Mouse (Mus musculus) megakaryocyte, adult 5-6 weeks (primary cell): ENCODE results near the gene Ppib. TPM values are rescaled to one million over a fixed set of nuclear protein-coding genes. Genes with fewer than 3 reads are reported as not detected.

ENCODE experiments used
- ATAC-seq: 2 replicates; pipeline ENCODE4 v1.8.0; 2016; ENCODE audit warnings: mild to moderate bottlenecking, inconsistent platforms; ENCODE audit not compliant: poor library complexity, severe bottlenecking
- total RNA-seq, 2 experiments: library from RNA; stranded (forward) in 1 of 2; stranded (reverse) in 1 of 2; fragments of 153-499, 151-499 nt in 1 of 2; fragments of 221-1000, 200-1000 nt in 1 of 2; gene quantifications; 2 replicates each; pipeline versions ENCODE4 v1.2.3 to v1.2.4; 2015 to 2017

The Ppib gene
- 420 TPM in 2 replicates for total RNA-seq (2015)
- total RNA-seq (2017): 677 and 751 TPM in 2 replicates

- ATAC-seq: peak; percentile 99
Measured at GRCm38 (mm10) chr9:66059583-66060307, at the start of gene Ppib. TSS of gene Ppib (plus strand) at chr9:66060222.

DNA sequence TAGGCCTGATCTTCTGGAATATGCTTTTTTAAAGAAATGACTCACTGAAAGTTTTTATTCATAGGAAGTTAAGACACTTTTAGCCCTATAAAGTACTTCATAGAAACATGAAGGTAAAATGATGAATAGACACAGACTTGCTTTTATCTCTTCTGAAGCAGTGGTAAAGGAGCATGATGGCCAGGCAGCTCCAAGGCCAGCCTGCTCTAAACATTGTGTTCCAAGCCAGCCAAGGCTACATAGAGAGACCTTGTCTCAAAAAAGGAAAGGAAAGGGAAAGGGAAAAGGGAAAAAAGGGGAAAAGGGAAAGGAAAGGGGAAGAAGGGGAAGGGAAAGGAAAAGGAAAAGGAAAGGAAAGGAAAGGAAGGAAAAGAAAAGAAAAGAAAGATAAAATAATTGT is 39.4 kb upstream of the Ppib start:
- no peak for ATAC-seq

DNA sequence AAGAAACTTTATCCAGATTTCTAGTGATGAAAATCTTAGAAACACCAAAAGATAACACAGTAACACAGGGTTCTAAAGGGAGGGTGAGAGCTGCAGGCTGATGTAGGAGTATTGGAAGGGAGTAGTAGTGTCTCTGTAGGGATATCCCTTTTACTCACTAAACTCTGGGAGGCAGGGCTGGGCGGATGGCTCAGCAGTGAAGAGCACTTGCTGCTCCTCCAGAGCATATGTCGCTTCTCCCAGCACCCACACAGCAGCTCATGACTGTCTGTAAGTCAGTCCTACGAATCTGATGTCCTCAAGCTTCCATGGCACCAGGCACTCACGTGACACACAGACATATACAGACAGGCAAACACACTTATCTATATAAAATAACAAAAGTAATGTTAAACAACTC is 21.9 kb upstream of the Ppib start:
- ATAC-seq: no peak

- no peak for ATAC-seq
Measured at GRCm38 (mm10) chr9:66038581-66038980, 21.4 kb upstream of the Ppib start.

DNA sequence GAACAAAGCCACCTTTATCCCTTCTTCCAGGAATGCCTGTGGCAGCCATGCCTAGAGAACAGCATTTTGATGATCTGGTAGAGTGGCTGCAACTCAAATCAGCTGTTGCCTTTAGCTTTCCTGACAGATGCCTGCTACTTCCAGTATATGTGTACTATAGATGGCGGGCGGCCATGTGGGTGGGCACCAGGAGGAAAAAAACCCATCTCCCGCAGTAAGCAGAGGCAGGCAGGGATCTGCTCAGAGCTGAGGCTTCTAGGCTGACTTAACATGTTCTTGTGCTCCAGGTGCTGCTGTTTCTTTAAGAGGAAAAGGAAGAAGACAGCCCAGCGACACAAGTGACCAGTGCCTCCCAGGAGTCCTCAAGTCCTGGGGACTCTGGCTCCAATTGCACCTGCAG is 20.7 kb upstream of the Ppib start:
- ATAC-seq: no peak

DNA sequence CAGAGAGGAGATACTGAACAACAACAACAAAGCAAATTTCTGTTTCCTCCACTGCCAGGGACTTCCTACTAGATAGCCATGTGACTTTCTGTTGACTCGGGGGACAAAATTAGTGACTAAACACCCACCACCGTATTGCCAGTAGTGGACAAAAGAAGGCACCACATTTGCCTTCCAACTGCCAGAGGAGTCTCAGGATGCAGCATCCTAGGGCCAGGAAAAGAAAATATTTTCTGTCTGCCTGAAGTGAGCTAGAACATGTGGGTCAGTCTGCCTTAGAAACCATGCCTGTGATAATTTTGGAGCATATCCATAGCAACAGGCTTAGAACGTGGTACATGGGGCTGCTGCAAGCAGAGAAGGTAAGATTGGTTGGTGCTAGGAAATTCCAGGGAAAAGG is 19.2 kb upstream of the Ppib start:
- no peak for ATAC-seq

DNA sequence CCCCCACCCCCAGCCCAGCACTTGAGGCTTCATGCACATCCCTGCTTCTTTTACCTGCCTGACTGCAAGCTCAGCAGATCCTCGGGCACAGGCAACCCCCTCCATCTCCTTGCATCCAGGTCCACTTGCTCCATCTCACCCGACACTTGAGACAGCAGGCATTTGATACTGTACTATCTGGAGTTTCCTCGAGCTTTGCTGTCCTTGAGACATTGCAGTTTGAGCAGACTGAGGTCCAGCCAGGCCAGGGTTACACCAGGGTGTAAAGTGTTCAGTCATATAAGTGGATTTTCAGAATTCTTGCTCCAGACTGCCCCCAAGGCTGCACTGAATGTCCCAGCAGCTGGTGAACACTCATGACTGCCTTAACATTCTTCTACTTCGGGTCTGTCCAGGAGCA is 17.7 kb upstream of the Ppib start:
- no peak for ATAC-seq

- ATAC-seq: no peak
Measured at GRCm38 (mm10) chr9:66043241-66043640, 16.8 kb upstream of the Ppib start.

GRCm38 (mm10) chr9:66049931-66050601 is 10.0 kb upstream of the Ppib start:
- no peak for ATAC-seq

DNA sequence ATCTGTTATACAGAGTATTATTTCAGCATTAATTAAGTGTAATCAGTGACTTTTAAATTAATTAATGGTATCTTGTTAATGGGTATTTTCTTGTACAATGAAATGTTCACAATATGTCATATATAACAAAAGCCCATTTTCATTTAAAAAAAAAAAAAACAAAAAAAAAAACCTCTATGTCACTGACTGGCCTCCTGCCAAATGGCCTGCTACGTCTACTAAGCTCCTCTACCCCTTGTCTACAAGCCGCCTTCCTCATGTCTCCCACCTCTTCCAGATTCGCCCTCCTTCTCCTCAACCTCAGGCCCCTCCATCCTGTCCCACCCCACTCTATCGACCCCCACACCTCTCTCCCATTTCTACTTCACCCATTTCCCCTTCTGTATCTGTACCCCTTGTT is 8.5 kb upstream of the Ppib start:
- ATAC-seq: no peak

DNA sequence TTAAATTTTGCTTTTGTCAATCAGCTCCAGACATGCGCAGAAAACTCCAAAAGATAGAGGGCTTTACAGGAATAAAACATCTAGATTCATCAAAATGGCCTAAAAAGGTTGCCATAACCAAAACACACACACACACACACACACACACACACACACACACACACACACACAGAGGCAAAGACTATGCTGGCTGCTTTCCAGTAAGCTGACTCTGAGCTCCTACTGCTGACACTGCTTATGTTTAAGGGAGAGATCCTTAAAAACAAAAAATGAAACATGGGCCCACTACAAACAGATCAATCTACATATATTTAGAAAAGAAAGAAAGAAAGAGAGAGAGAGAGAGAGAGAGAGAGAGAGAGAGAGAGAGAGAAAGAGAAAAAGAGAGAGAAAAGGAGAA is 7.3 kb upstream of the Ppib start:
- ATAC-seq: no peak

- no peak for ATAC-seq
Measured at GRCm38 (mm10) chr9:66053620-66054019, 6.4 kb upstream of the Ppib start.

DNA sequence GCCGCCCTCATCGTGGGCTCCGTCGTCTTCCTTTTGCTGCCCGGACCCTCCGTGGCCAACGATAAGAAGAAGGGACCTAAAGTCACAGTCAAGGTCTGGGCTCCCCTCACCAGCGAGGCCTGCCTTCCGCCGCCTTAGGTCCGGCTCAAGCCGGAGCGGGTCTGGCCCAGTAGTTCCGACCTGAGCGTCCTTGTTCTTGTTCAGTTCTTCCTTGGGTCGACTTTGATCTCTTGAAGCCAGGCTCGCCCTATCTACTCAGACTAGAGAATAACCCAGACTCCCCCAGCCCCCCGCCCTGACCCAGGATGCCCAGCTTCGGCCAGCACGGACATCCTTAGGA is 256 bp downstream of the Ppib start:
- ATAC-seq: peak; percentile 43

DNA sequence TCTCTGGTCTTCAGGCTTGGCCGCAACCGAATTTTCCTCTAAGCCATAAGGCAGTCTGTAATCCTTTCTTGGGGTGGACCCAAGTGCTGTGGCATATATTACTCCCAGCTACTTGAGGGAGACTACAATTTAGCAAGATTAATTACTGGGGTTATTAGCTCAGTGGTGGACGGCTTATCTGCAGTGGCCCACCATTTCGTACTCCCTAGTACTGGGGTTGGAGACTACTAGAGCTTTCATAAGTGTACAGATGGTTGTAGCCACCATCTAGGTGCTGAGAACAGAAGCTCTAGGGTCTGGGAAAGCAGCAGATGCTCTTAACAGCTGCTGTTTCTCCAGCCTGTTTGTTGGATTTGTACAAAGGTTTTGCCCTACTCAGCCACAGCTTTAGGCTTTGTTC is 964 bp downstream of the Ppib start:
- ATAC-seq: no peak

DNA sequence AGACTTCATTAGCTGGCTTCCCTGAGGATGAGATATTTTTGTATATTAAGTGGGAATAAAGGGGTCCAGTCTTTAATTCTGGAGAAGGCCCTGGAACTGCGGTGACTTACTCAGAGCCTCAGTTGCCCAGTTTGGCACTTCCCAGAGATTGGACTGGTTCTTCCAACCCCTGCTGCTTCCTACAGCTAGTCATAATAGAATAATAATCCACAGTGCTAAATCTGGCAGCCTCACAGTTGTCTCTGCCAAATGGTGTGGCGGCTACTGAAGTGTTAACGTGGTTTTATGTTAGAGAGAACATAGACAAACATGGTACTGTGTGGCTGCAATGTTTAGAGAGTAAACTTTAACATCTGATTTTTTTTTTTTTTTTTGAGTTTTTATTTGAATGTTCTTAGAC is 1.6 kb downstream of the Ppib start:
- no peak for ATAC-seq

- ATAC-seq: no peak
Measured at GRCm38 (mm10) chr9:66063446-66063845, 3.4 kb downstream of the Ppib start.

DNA sequence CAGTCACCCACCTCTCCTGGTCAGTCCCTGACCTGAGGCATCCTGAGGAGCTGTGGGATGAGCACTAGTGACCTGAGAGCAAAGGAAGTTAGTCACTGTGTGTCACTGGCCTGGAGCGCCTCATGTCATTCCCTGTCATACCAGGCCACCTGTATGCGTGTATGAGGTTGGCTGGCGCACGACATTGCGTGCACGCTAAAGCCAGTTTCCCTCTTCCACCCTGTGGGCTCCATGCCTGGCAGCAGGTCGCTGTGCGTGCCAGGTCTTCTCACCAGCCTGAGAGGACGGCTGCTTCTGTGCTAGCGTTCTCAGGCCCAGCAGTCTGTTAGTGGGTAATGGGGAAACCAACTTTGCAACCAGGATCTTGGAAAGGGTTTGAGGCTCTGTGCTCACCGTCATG is 4.3 kb downstream of the Ppib start:
- no peak for ATAC-seq

GRCm38 (mm10) chr9:66066791-66067190 is 6.8 kb downstream of the Ppib start:
- no peak for ATAC-seq

GRCm38 (mm10) chr9:66067542-66067941 is 7.5 kb downstream of the Ppib start:
- ATAC-seq: no peak

DNA sequence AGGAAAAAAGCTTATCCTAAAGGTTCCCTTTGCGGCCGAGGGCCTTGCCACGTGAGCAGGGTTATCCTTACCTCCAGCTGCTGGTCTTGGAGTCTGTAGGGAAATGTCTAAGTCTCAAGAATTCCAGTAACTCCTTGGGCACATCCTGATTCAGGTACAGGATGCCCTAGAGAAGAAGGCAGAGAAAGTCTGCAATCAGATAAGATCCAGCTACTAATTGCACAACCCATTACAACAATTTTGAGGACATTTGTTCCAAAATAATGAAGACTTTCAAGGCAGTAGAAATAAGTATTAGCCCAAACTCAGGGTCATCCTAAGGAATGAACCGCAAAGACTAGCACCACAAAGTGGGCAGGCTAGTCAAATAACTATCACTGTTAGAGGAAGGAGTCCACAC is 8.0 kb downstream of the Ppib start:
- ATAC-seq: no peak

GRCm38 (mm10) chr9:66068971-66069391 is 9.0 kb downstream of the Ppib start:
- ATAC-seq: 0 out of 2 replicates have a peak, but pooled peaks have one; percentile 9

DNA sequence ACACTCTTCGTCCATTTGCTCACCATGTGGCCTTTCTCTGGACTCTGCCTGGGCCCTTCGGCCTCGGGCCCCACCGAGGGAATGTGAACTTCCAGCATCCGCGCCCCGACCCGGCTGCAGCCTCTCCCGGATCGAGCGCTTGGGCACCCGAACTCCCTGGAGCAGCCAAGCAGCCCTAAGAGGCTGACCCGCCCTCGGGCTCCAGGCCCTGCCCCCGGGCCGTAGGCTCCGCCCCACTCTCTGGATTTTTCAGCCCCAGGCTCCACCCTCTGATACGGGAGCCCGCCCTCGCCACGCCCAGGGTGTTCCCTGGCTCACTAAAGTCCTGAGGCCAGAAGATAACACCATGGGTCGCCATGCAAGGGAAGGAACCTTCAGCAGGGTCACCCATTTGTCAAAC is 9.6 kb downstream of the Ppib start, which contains the start of gene Snx22:
Snx22 (minus strand) TSS at position 137 of the 400 bp plus-strand sequence.
- peak; percentile 98 for ATAC-seq

GRCm38 (mm10) chr9:66070151-66070550 is 10.1 kb downstream of the Ppib start:
- ATAC-seq: no peak
